Mouse (Mus musculus): ENCODE measurements around the gene Scfd2.
A peak's percentile ranks its signal among the peaks of the same experiment; 100 is the strongest.

The Scfd2 gene

DNA sequence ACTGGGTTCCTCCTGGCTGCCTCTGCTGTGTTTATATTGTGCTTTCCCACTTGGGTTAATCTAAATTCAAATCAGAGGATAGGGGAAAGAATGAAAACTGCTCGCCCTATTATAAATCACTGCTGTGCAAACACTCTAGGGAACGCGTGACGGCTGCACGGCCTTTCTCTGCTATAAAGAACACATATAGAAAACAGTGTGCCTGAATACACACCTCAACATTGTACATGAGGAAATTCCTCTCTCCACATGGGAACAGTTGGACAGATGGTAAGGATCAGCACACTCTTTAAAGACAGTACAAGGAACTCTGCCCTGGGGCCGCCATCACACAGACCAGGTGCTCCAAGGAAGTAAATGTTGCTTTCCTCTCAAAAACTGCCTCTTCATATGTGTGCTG, 166.2 kb downstream of the Scfd2 start:
- DNase-seq (ENCODE audit: extremely low spot score): no peak

GRCm38 (mm10) chr5:74363296-74363695, 168.3 kb downstream of the Scfd2 start:
- DNase-seq (ENCODE audit: extremely low spot score): peak; percentile 30

GRCm38 (mm10) chr5:74361531-74361930, 170.0 kb downstream of the Scfd2 start:
- no peak for DNase-seq (ENCODE audit: extremely low spot score)

DNA sequence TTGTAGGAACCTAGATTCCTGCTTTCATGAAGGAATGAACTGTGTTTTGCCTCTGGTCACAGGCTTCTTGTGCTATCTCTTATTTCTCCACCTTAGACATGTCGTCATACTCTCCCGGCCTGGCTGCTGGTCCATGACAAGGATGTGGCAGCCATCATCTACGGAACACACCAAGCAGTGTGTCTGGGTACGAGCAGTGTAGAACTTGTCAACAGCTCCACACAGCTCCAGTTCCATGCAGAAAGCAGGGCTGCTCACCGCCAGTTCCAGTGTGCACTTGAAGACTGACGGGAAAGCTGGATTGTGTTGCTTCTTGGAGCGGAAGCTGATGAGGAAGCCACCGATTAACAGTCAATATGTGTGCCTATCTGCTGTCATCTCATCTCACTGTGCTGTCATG, 173.5 kb downstream of the Scfd2 start:
- DNase-seq (ENCODE audit: extremely low spot score): no peak

DNA sequence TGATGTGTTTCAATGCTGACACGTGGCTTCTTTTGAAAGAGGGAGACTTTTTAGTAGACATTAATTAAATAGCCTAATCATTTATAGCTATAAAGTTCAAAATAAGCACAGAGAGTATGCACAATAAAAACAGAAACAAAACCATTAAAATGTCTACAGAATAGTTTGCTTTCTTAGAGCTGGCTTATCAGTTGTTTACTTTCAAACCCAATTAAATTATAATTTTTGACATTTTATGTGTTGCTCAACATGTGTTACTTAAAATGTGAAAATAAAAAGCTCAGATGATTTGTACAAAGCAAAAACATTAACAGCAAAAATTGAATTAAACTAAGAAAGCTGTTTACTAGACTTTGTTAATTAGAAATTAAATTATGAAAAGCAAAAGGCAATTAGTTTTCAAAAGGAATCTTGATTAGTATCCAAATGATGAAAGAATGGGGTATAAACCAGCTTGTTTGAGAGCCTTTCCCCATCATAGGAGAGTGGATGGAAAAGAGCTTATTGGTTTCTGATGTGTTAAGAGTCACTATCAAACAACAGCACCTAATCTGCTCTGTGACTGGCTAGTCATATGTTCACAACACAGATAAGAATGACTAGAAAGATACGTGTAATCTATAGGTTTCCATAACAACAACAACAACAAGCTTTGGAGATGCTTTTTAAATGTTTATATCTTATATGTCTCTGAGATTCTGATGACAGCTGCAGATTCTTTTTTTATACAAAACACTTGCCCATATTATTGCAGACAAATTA, 176.0 kb downstream of the Scfd2 start:
- DNase-seq (ENCODE audit: extremely low spot score): no peak

- no peak for DNase-seq (ENCODE audit: extremely low spot score)
Measured at GRCm38 (mm10) chr5:74350909-74351308, 180.7 kb downstream of the Scfd2 start.

DNA sequence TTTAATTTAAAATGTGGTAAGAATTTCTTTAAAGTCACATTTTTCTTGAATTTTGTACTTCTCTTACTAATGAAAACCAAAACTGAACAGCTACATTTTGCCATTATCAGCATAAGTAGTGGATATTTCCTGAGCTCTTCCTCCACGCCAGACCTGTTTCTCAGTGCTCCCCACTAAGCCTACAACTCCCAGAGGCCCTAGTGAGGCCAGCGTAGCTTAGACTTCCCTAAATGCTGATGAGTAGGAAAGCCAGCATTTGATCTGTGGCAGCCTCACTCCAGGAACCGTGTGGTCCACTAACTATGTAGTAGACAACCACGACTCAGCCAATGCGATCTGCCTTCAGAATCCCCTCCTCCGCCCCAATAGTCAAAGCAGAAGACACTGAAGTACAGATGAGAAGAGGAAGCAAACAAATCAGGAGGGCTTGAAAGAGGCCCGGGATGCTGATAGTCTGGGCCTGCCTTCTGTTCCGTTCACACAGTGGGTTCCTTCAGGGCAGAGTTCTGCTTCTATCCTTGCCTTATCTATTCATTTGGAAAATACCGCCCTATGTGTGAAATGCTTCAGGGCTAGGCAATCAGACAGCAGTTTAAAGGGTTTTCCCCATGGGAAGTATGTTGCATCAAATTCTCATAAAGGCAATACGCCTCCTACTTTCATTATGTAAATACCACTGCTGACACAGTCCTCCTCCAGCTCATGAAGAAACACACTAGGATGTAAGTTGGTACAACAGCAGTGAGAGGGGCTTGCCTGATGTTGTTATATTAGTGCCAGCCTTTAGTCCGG, 183.3 kb downstream of the Scfd2 start:
- DNase-seq (ENCODE audit: extremely low spot score): no peak

- no peak for DNase-seq (ENCODE audit: extremely low spot score)
Measured at GRCm38 (mm10) chr5:74343045-74343444, 188.5 kb downstream of the Scfd2 start.

- DNase-seq (ENCODE audit: extremely low spot score): no peak
Measured at GRCm38 (mm10) chr5:74342557-74342956, 189.0 kb downstream of the Scfd2 start.

DNA sequence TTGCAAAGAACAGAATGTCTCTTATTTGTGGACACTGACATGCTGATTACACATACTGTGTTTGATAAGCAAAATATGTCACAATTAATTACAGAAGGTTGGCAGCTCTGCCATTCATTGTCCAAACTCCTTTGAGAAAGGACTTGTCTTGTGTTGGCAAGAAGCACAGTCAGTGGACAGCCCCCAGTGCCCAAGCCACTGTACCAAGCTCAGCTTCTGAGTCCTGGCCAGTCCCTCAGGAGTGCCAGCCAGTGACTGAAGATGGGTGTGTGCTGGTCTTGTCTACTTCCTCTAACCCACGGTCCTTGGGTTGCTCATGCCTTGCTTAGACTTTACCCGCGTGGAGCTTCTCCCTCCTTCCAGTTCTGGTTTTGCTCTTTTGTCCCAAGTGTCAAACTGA, 194.1 kb downstream of the Scfd2 start:
- DNase-seq (ENCODE audit: extremely low spot score): no peak

- DNase-seq (ENCODE audit: extremely low spot score): no peak
Measured at GRCm38 (mm10) chr5:74336780-74337179, 194.8 kb downstream of the Scfd2 start.

- DNase-seq (ENCODE audit: extremely low spot score): no peak
Measured at GRCm38 (mm10) chr5:74333258-74333657, 198.3 kb downstream of the Scfd2 start.

GRCm38 (mm10) chr5:74326228-74326627, 205.3 kb downstream of the Scfd2 start:
- no peak for DNase-seq (ENCODE audit: extremely low spot score)

DNA sequence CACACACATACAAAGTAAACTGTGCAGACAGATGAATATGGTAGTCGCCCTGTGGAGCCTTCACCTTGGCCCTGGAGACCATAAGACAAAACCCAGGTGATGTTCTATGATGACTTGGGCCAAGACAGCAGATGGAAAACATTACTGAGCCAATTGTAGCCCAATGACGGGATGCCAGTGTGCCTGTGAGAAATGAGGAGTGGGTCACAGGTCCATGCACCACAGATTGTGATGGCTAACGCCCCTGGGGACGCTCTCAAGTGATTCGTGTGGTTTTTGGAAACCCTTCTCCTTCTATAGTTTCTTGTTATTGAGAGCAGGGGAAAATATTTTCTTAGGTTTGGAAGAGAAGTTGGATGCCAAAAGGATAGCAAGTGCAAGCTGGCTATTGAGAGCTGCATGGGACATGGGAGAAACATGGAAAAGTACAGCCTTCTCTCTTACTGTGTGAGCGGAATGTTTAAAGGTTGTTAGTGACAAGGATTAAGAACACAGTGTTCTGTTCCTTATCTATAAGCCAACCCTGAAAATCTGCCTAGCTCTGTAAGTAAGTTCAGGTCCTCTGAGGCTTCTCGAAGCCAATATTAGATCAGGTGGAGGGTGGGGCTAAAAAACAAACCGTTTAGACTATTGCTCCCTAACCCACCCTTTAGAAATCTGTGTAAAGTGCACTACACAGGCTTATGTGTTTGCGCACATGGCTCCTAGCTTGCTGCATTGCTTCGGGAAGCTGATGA, 210.4 kb downstream of the Scfd2 start:
- DNase-seq (ENCODE audit: extremely low spot score): no peak

- no peak for DNase-seq (ENCODE audit: extremely low spot score)
Measured at GRCm38 (mm10) chr5:74319551-74319950, 212.0 kb downstream of the Scfd2 start.

DNA sequence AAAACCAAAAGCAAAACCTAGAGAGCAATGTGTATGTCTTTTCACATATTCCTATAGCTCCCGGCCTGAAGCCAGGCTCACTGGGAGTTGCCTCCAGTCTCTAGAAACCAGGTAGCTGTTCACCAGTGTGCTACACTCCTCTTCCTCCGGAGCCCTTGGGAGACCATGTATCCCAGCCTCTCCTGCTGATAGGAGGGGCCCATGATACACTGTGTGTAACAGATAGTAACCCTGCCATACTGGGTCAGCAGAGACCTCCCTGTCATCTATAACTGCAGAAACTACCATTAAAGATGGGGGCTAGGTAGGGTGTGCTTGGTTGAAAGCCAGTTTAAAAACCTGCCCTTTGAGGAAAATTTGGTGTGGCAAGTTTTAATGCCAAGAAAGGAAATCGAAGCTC, 214.4 kb downstream of the Scfd2 start:
- no peak for DNase-seq (ENCODE audit: extremely low spot score)

DNA sequence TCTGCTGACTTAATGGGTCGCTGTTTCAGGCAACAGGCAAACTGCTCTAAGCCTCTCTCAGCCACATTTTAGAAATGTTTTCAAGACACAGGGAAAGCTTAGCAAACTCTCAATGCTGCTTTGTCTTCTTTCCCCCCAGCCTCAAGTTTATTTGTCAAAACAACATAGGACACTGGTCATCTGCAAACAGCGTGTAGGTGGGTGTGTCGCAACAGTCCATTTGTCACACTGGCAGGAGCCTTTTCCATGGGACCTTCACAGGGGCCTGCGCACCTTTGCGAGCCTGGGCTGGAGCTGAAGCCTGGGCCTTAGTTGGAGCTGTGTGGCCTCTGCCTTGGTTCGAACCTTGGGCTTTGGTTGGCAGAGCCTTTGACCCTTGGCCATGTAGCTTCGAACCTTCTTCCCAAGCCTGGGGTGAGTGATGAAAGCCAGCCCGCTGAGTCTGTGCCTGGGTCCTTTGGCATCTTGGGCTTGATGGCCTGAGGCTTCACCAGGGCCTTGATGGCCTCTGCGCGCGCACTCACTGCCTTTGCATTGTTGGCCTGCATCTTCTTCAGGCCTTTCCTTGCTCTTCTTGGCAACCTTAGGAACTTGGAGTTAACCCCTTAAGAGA, 215.1 kb downstream of the Scfd2 start:
- no peak for DNase-seq (ENCODE audit: extremely low spot score)

- peak; percentile 38 for DNase-seq (ENCODE audit: extremely low spot score)
Measured at GRCm38 (mm10) chr5:74315471-74316245, 215.9 kb downstream of the Scfd2 start.

GRCm38 (mm10) chr5:74314501-74314900, 217.1 kb downstream of the Scfd2 start:
- DNase-seq (ENCODE audit: extremely low spot score): no peak

GRCm38 (mm10) chr5:74313542-74313941, 218.0 kb downstream of the Scfd2 start:
- DNase-seq (ENCODE audit: extremely low spot score): no peak

- no peak for DNase-seq (ENCODE audit: extremely low spot score)
Measured at GRCm38 (mm10) chr5:74311865-74312264, 219.7 kb downstream of the Scfd2 start.

All from embryo, embryonic 9.5 days (tissue).